Mouse (Mus musculus) lung, adult 2 months (tissue): ENCODE data around the gene Zcrb1.

Source experiments
- CTCF ChIP-seq: fragments of 200-500 bp; IDR thresholded peaks from 2 replicates; pipeline ENCODE4 v1.5.1; 2011; ENCODE audit warnings: mild to moderate bottlenecking, low read length, control low read depth; ENCODE audit not compliant: insufficient read depth
- POLR2A ChIP-seq: fragments of 200-500 bp; IDR thresholded peaks from 2 replicates; pipeline ENCODE4 v1.6.1; 2011; ENCODE audit warnings: low read depth, mild to moderate bottlenecking, control low read depth, low read length, borderline replicate concordance; ENCODE audit errors: extremely low read depth

DNA sequence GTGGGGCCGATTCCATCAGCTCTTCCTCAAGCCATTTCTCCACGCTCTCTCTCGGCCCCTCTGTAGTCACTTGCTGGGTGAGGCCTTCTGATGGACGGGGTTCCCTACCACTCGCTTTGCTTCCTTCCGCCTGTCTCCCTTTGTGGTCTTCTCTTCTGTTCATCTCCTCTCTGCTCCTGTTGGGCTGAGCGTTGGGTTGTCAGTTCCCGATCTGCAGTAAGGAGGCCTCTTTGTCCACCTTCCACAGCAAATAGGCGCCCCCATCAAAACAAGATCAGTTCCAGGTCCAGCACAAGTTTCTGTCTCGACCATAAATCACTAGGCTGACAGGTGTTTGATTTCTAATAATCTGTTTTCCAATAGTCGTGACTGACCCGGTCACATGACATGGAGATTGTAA lies 37.9 kb upstream of the Zcrb1 start:
- no peak for TF ChIP-seq POLR2A
- no peak for TF ChIP-seq CTCF
